Mouse (Mus musculus) megakaryocyte, adult 5-6 weeks (primary cell): ENCODE results near the gene Ubap2. TPM values are rescaled to one million over a fixed set of nuclear protein-coding genes. Genes with fewer than 3 reads are reported as not detected.

Experiments
- ATAC-seq: 2 replicates; pipeline ENCODE4 v1.8.0; 2016; ENCODE audit warnings: mild to moderate bottlenecking, inconsistent platforms; ENCODE audit not compliant: poor library complexity, severe bottlenecking
- total RNA-seq, 2 experiments: library from RNA; stranded (forward) in 1 of 2; stranded (reverse) in 1 of 2; fragments of 153-499, 151-499 nt in 1 of 2; fragments of 221-1000, 200-1000 nt in 1 of 2; gene quantifications; 2 replicates each; pipeline versions ENCODE4 v1.2.3 to v1.2.4; 2015 to 2017

Ubap2 gene
- 26.1 and 35.6 TPM in 2 replicates for total RNA-seq (2015)
- total RNA-seq (2017), result 11.3 and 12.3 TPM in 2 replicates

DNA sequence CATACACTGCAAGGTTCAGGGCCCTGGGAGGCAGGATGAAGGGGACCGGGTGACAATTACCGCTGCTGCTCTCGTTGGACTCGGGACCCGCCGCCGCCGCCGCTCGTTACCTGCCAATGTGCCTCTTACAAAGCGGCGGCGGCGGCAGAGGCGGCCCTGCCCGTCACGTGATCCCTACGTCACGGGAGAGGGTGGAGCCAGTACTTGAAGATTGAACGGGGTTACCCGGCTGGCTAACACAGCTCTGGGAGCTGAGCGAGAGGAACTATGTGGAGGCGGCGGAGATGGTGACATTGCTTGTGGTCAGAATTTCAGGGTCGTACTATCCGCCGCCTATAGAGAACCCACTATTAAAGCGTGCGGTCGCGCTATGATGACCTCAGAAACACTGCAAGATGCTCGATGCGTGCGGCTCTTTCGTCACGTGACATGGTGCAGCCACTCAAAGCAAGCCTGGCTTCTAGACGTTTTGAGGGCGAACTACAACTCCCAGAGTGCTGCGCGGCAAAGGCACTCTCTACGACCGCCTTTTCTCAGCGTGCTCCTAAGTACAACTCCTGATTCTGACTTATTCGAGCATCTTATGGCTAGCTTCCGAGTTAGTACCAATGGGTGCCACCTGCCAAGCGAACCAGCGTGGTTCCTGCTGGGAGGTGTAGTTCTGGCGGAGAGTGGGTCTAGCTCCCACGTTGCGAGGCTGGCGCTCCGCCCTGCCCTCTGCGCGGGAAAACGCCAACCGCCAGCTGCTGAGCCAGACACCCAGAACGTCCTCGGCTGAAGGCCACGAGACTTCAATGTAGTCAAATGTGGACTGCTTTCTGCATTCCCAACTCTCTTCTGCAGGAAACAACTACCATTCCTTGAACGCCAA lies at the start of gene Ubap2:
TSS of gene Ubap2 (minus strand) at position 165 of the 871 bp plus-strand sequence.
- peak; percentile 92 for ATAC-seq

DNA sequence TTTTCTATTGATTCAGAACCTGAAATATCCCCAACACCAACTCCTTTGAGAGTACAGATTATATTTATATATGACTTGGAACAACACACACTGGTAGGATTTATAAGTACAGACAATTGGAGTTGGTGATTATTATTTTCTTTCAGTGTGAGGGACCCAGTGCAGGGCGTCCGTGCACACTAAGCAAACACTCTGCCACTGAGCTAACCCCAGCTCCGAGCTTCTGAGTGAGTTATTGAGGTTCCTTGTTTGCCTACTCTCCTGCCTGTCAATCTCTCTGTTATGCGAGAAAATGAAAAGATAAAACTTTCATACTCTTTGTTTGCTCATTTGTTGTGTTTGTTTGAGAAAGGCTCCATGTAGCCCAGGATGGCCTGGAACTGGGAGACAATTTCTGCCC lies 46.0 kb upstream of the Ubap2 start:
- no peak for ATAC-seq

DNA sequence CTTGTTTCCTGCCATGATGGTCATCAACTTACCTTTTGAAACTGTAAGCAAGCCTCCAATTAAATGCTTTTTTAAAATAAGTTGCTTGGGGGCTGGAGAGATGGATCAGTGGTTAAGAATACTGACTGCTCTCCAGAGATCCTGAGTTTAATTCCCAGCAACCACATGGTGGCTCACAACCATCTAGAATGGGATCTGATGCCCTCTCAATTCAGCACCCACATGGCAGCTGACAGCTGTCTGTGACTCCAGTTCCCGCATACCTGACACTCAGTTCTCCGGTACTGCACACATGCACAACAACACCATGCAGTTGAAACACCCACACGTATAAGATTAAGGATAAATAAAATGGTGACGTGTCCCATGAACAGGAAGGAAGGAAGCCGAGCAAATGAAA lies 43.3 kb upstream of the Ubap2 start:
- no peak for ATAC-seq

DNA sequence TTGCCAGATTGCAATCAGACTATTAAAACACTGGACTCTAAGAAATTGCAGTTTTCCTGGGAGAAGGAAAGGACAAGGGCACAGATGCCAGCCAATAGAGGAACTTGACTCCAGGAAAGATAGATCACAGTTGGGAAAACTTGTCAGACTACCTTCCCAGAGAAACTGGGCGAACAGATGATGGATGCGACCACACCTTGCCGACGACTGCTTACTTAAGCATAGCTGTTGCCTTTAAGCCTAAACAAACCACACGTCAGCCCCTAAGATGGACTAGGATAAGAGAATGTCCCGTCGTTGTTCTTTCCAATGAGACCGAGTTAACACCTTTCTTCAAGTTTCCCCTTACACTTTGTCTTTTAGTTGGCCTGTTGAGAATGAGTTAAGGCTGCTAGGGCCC lies 40.2 kb upstream of the Ubap2 start:
- ATAC-seq, result no peak

DNA sequence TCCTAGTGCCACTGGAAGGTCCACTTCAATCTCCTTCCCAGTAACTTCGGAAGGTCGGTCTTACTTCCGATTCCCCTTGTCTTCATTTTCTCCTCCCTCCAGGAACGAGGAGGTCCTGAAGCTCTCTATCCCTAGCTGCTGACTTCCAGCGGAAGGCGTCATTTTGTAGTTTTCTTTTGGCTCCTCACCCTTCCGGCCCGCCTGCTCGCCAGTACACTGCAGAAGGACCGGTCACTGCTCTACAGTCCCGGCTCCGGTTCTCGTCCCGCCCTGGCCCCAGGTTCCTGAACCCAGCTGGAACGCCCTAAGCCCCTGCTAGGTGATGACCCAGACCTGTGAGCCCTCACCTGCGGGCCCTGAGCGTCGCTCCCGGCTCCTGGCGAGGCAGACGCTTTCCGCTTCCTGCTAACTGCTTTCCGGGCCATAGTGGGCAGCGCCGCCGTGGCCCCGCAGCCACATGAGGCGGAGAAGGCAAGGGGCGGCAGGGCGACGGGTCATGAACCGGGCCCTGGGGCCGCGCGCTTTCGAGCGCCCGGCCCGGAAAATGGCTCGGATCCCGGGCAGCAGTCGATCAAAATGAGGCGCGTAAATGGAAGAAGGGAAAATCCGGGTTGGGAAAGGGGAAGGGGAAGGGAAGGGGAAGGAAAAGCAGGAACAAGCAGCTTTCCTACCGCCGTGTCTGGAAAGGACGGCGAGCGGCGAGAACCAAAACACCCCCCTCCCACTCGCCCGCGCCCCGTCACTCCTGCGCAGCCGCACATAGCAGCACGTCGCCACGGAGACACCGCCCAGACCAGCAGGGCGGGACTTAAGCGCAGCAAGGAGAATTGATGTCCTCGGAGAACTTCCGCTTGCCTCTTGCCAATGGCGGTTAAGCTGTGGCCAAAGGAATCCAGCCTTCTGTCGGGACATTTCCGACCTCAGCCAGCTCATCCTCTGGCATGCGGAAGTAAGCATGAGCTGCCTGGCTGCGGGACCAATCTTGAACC lies 39.5 kb upstream of the Ubap2 start, which contains the start of gene Dcaf12:
TSS of gene Dcaf12 (minus strand) at position 749 of the 989 bp plus-strand sequence.
- peak; percentile 85 for ATAC-seq

DNA sequence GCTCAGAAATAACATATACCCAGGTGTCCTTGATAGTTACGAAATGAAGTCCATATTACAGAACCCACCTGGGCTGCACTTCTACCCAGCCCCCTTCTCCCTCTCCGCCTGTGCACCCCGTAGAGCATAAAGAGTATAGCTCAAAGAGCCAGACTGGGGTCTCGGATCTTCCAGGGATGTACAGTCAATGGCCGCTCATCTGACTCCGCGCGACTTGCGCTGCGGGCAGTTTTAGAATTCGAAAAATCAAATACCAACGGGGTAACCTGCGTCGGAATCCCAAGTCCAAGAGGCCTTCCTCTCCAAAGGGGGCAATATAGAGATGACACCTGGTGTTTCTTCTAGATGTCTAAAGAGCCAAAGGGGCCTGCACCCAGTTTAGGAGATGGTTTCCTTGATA lies 38.8 kb upstream of the Ubap2 start:
- no peak for ATAC-seq

DNA sequence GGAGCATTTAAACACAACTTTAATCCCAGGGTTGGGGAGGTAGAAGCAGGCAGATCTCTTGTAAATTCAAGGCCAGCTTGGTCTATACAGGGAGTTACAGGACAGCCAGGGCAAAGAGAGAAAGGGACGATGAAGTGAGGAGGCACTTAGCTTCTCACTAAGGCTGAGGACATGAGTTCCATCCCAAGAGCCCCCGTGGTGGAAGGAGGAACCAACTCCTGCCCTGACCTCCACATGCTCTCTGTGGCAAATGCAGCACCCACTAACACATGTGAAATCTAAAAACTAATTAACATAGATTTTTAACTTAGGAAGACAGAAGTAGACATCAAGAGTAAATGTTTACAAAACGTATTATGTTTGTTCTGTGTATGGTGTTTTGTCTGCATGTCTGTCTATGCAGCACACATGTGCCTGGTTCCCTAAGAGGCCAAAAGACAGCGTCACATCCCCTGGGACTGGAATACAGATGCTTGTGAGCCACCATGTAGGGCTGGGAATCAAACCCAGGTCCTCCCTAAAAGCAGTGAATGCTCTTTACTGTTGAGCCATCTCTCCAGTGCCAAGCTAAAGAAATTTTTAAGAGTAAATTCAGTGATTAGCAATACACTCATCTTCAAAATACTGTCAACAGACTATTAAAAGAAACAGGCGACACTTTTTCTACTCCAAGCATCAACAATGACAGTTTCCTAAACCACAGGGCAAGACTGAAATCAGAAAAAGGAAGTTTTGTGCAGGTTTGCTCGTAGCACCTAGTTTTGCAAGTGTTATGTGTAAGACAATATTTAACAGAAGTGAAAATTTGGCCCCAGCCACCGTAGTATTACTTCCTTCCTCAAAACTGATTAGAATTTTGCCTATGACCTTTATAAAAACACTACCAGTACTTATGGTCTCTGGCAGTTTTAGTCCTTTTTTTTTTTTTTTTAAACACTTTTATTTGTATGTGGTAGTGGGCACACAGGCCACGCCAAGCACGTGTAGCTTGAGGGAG lies 35.9 kb upstream of the Ubap2 start:
- ATAC-seq, result peak; percentile 48

DNA sequence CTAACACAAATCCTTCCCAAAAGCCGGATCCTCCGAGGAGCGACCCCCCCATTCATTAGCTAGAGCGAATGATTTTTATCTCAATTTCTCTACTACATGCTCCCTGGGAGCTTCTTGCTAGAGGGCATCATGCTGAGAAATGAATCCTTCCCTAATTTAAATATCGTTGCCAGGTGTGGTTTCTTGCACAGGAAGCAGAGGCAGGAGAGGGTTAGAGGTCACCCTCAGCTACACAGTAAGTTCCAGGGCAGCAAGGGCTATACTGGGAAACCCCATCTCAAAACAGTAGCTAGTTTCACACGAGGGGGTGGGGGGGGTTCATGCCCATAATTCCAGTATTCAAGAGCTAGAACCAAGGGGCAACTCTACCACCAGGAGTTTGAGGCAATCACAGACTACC lies 32.5 kb upstream of the Ubap2 start:
- no peak for ATAC-seq

DNA sequence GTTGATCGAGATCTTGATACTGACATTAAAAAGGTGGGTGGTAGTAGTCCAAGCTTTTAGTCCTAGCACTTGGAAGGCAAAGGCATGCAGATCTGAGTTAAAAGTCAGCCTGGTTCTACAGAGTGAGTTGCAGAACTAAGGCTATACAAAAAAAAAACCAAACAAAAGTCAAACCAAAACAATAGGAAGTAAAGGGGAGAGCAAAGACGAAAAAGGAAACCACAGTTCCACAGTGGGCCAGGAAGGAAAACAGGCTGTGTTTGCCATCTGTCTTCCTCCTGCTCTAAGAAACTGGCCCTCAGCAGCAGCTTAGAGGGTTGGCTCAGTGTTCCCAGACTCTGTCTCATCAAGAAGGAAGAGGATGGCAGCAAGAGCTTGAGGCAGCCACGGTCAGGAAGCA lies 29.4 kb upstream of the Ubap2 start:
- peak; percentile 72 for ATAC-seq

DNA sequence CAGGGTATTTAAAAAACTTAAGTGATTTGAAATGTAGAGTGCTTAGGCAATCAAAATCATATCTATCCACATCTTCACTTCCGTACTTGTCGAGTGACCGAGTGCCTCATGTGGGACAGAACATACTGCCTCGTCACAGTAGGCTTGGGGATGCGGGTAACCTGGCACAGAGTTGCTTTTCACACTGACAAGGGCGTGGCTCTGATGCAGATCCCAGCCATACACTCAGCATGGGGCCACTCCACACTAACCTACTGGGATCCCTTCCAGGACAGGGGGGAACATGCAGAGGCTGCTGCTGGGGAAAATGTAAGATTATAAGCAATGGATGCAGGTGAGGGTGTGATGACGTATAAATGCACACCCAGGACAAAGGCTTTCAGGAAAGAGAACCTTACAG lies 28.7 kb upstream of the Ubap2 start:
- peak; percentile 53 for ATAC-seq

DNA sequence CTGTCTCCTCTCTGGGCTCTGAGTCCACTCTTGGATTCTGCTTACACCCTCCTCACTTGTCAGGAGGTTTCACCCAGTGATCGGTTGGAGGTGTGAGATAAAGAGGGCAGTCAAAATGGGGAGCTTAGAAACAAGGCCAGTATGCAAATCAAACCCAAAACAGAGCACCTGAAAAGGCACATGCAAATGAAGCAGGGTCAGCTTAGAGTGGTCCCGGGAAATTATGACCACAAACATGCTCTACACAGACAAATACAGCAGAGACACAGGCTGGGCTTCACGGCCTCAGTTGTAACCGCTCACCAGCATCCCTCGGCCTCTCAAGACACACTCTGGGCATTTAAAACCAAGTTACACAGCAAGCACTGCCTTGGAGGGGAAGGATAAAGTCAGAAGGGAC lies 24.0 kb upstream of the Ubap2 start:
- ATAC-seq, result no peak

DNA sequence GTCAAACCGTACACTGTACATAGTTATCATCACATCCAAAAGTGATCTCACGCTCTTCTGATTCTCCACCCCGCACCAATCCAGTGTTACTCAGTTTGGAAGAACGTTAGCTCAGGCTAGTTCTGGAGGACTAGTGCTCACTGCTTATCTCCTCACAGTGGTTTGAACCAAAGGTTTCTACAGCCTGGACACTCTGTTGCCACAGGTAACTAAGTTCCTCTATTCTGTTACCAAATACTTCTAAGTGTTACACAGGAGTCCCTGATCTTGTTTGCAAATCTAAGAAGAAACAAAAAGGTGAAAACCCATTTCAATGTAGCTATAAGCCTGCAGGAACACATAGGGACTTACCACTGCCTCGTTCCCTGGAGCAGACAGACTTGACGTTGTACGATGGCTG lies 21.0 kb upstream of the Ubap2 start:
- peak; percentile 91 for ATAC-seq

DNA sequence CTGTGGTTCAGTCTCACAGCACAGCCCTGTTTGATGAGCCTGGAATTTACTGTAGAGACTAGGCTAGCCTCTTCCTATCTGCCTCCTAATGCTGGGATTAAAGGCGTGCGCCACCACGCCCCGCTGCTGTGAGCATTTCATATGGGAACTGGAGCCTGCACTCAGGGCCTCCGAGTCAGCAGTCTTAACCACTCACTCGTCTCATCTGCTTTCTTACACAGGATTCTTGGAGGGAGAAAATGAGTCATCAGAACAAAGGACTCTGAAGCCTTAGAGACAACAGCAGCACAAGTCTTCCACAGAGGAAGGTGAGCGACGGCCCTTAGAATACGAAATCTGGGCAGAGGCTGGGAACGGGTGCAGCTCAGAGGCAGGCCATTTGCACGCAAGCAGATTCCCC lies 20.6 kb upstream of the Ubap2 start:
- peak; percentile 25; the same call in 1 of the 2 replicates for ATAC-seq

DNA sequence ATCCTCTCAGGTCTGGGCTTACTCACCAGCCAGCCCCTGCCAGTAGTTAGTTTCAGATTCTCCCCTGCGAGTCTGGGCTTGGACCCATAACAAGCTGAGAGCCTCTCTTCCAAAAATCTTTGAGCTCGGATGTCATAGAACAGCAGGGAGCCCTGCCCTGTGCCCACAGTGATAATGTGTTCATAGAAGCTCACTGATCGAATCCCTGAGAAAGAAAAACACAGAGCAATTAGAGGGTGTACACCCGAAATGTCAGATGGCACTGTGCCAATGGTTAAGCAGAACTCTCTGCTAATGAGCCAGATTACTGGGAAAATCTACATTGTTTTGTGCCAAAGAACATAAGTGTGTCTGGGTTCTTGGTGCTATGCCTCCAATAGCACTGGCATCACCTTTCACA lies 19.0 kb upstream of the Ubap2 start:
- no peak for ATAC-seq

DNA sequence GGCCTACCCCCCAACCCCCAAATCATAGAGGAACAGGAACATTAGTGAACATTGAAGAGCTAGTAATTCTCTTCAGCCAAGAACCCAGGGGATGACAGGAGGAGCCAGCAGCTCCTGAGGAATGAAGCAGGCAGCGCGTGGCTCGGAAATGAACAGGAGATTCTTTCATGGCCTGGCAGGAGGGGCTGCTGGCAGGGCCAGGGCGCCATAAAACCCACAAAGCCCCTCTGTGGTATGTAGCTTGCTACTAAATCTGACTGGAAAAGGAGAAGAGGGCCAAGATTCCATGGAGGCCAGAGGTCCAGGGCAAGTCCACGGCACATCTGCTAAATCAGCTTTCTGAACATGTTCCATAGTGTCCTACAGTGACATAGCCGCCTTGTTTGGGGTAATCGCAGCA lies 14.9 kb upstream of the Ubap2 start:
- ATAC-seq, result no peak

DNA sequence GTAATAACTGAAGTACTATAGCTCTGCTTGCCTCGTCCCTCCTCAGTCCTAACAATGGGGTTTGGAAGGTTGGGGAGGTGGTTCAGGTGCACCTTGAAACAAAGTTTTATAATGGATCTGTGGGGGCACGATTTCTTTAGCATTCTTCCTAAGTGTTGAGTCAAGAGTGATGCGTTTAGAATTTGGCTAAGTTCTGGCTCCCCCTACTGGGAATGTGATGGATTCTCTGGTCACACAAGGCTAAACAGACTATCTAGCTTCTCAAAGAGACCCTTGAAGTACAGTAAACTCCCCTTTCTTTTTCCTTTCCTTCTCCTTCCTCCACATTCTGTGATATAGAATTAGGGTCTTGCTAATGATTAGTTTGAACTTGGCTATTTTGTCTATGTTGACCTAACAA lies 11.5 kb upstream of the Ubap2 start:
- ATAC-seq, result peak; percentile 52

DNA sequence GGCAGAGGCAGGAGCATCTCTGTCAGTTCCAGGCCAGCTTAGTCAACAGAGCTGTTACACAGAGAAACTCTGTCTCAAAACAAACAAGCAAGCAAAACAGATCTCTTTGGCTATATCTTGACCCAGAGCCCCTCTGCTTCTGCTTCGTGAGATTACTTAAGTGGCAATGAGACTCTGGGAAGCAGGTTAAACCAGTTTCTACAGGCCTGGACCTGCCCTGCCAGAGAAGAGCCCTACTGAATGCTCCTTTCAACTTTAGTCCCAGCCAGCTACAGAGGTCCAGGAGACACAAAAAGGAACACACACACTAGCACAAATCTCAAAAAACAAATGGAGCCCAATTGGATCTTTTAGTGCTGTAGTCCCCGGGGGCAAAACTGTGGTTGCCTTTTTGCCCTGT lies 9.1 kb upstream of the Ubap2 start:
- ATAC-seq, result no peak

DNA sequence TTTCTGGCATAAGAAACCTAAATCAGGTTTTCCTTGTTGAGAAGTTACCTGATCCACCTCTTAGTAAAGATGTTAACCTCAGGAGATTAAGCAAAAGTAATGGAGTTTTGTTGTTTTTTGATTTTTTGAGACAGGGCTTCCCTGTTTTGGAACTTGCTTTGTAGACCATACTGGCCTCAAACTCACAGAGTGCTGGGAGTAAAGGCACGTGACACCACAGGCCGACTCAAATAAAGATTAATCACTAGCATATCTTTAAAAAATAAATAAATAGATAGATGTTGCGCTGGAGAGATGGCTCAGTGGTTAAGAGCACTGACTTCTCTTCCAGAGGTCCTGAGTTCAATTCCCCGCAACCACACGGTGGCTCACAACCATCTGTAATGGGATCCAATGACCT lies 983 bp upstream of the Ubap2 start:
- no peak for ATAC-seq

DNA sequence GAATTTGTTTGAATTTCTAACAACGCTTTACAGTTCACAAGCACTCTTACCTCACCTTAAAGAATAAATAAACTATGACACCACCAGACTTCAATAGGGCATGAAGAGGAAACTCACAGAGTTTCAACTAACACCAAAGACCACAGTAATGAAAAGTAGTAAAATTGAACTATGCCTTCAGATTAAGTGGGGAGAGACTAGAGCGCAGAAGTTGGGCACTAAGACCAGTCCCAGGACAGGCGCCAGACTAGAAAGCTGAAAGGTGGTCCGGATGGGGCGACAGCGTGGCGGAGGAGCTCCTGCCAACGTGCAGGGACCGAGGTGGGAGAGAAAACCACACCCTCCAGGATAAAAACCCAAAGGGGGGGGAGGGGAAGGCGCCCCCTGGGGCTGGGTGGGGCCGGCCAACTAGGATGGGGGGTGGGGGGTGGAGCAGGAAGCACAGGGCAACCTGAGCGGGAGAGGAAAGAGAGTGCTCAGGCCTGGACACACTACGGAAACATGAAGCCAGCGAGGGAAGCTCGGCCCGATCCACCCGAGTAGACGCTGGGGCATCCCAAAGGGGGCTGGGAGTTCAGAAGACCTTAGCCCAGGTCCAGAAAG lies 466 bp downstream of the Ubap2 start:
- peak; percentile 43 for ATAC-seq

DNA sequence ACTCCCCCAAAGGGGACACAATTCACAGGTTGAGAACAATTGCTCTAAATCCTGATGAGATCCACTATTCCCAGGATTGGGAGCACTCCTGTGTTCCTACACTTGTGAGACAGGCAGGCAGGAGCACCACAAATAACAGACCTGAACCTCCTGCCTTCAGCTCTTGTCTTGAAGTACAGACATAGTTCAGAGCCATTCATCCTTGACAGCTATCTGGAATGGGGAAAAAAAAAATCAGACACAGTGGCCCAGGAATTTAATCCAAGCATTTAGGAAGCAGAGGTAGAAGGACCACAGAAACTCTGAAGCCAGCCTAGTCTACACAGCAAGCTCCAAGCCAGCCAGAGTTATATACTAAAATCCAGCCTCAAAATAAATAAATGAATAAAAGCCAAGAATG lies 6.8 kb downstream of the Ubap2 start:
- no peak for ATAC-seq
